Mouse (Mus musculus) limb, embryonic 13.5 days (tissue): ENCODE data around the gene Vmn2r4. TPM values are rescaled to one million over a fixed set of nuclear protein-coding genes. Genes with fewer than 3 reads are reported as not detected.
"Not testable (repeated sequence)": the region's sequence is repeated elsewhere in the genome, so short reads cannot be mapped to it uniquely, and the experiment has no call there.

ENCODE experiments used
- ATAC-seq: fragments of 200-750 bp; cut with Nextera tagmentation; 2 replicates; pipeline ENCODE4 v1.8.0; 2017; ENCODE audit warnings: low read depth, moderate number of reproducible peaks, moderate TSS enrichment; ENCODE audit not compliant: low FRiP score
- H3K27ac ChIP-seq: fragments of 300-500 bp; sonication (generic); 2 replicates; pipeline ENCODE4 v1.5.1; 2015; ENCODE audit warnings: inconsistent platforms, mild to moderate bottlenecking, moderate library complexity
- H3K27me3 ChIP-seq: fragments of 300-500 bp; sonication (generic); 2 replicates; pipeline ENCODE4 v1.6.1; 2015; ENCODE audit warnings: mild to moderate bottlenecking, inconsistent platforms
- H3K36me3 ChIP-seq: fragments of 300-500 bp; sonication (generic); 2 replicates; pipeline ENCODE4 v1.6.1; 2015; ENCODE audit warnings: inconsistent platforms, mild to moderate bottlenecking, moderate library complexity
- H3K4me1 ChIP-seq: fragments of 300-500 bp; sonication (generic); 2 replicates; pipeline ENCODE4 v1.6.1; 2015; ENCODE audit warnings: inconsistent platforms
- H3K4me2 ChIP-seq: fragments of 300-500 bp; sonication (generic); replicated peaks from 2 replicates; pipeline ENCODE4 v1.6.1; 2015; ENCODE audit warnings: inconsistent platforms, mild to moderate bottlenecking, moderate library complexity
- H3K4me3 ChIP-seq: fragments of 300-500 bp; sonication (generic); 2 replicates; pipeline ENCODE4 v1.5.1; 2015; ENCODE audit warnings: moderate library complexity, mild to moderate bottlenecking, inconsistent platforms
- H3K9ac ChIP-seq: fragments of 300-500 bp; sonication (generic); 2 replicates; pipeline ENCODE4 v1.6.1; 2015; ENCODE audit warnings: mild to moderate bottlenecking, inconsistent platforms
- H3K9me3 ChIP-seq: fragments of 300-500 bp; sonication (generic); 2 replicates; pipeline ENCODE4 v1.6.1; 2016; ENCODE audit warnings: inconsistent platforms
- WGBS: fragments of 180-500 bp; shearing (Covaris S2); methylation state at CpG from one replicate; pipeline ENCODE4 v1.1.7; 2015; 5-methylcytosine and 5-hydroxymethylcytosine counted together
- polyA plus RNA-seq: library from polyadenylated mRNA; unstranded; fragments of >200 nt; fragmentation: Nextera tagmentation; extraction: Ambion mirVana; gene quantifications from 2 replicates; pipeline ENCODE4 v1.2.1, GENCODE M21; 2015

The Vmn2r4 gene
- polyA plus RNA-seq, result not detected in 2 replicates

DNA sequence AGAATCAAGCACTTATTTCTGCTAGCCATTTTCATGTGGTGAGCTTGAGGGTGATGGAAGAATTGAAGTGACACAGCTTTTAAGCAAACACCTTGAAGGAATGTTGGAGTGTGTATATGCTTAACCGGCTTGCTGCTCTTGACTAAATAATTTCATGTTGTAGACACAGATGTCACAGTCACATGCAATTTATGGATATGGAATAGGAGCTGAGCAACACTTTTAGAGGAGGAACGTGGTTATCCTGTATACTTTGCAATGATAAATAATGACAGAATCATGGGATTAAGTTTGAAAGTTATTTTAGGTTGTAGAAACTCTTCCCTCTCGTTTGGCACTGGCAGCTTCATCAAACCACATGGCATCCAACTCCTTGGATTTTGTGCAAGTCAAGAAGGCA is at the start of gene Vmn2r4:
Gene Vmn2r4, minus strand, starts transcription at position 101 of the 400 bp plus-strand sequence.
- 78% methylated on average over 3 of the region's 3 CpGs for WGBS
- H3K36me3 ChIP-seq, H3K27me3 ChIP-seq: not testable (repeated sequence)

DNA sequence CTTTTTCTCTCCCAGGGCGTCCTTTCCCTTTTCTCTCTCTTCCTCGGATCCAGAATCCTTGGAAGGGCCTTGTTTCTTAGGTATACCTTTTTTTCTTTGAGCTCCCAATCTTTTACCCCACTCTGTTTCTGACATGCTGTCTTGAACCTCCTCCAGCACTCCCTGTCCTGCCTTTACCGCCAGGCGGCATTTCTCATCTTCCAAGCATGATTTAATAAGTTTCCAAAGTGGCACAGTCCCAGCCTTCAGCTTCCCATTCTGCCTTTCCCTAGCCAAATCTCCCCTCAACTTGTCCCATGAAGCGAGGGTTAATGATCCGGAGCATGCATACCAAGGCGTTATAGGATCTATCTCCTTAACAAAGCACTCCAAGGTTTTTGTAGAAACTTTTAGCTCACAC is 19.1 kb upstream of the Vmn2r4 start:
- WGBS, result 88% methylated on average over 7 of the region's 7 CpGs
- H3K9ac ChIP-seq, H3K27me3 ChIP-seq, H3K36me3 ChIP-seq, H3K4me1 ChIP-seq, H3K4me3 ChIP-seq, H3K9me3 ChIP-seq, H3K4me2 ChIP-seq, H3K27ac ChIP-seq, ATAC-seq: not testable (repeated sequence)

More for the DNA sequence above, at the start of gene Vmn2r4:
- H3K4me2 ChIP-seq, H3K9me3 ChIP-seq, H3K9ac ChIP-seq, H3K27ac ChIP-seq, H3K4me1 ChIP-seq, ATAC-seq, H3K4me3 ChIP-seq: not testable (repeated sequence)

DNA sequence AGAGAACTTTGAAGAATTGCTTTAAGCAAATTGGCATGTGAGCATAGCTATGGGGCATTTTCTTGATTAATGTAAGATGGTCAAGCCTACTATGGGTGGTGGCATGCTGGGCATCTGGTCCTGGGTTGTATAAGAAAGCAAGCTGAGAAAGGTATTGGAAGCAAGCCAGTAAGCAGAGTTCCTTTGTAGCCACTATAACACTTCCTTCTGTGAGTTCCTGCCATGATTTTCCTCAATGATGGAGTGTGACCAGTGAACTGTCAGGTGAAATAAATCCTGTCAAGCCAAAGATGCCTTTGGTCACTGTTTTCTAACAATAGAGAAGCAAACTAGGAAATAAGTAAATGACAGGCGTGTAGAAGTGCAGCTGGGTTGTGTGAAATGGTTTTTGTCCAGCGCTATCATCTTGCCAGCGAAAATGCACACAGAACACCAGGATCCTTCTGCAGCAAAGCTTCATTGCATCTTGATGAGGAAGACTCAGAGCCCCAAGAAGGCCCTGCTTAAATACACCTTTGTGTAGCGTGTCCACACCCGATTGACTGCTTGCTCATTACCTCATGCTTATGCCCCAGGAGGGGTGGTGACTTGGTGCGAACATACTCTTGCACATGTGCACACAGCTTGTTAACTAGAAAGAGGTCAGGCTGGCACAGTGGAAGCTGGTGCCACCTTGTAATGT is 13.1 kb upstream of the Vmn2r4 start:
- H3K4me2 ChIP-seq, H3K9me3 ChIP-seq, H3K4me3 ChIP-seq, ATAC-seq, H3K4me1 ChIP-seq, H3K36me3 ChIP-seq, H3K27ac ChIP-seq, H3K9ac ChIP-seq, H3K27me3 ChIP-seq: not testable (repeated sequence)
- 91% methylated on average over 6 of the region's 6 CpGs for WGBS

DNA sequence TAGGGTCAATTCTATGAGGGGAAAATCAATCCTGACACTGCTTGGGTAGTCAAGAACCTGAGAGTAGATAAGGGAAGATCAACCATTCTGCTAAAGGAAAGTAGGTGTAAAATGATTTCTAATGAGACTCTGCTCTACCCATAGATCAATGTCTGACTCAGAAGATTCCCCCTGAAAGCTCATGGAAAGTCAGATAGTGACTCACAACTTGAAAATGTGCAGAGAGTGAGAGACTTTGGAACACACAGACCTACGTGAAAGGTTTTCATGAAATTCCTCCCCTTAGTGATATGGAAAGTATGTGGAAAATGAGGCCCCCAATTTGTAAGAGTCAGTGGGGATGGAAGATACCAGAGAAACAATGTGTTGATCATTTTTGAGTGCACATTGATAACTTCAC is 7.0 kb upstream of the Vmn2r4 start:
- not testable (repeated sequence) for ATAC-seq, H3K9me3 ChIP-seq, H3K4me1 ChIP-seq, H3K27me3 ChIP-seq, H3K4me2 ChIP-seq, H3K4me3 ChIP-seq, H3K9ac ChIP-seq, H3K27ac ChIP-seq, H3K36me3 ChIP-seq
- WGBS, result 87% methylated on average over 1 of the region's 1 CpGs

DNA sequence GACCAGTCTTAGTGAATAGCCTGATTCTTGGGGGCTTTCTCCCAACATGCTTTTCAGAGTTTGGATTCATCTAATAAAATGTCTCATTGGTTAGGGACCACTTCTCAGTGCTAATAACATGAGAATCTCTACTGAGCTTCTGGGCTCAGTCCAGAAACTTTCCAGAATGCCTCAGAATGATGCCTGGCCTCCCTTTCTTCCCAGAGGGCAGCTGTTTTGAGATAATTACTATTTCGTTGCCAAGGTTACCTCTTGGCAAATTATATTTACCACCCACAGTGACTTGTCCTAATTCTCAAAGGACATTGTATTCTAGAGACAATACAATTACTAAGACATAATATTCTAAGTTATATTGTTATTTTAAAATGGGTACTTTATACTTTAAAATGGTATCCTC is 2.3 kb upstream of the Vmn2r4 start:
- H3K9me3 ChIP-seq, H3K36me3 ChIP-seq, H3K27ac ChIP-seq, H3K4me1 ChIP-seq, H3K9ac ChIP-seq, H3K4me2 ChIP-seq, ATAC-seq, H3K4me3 ChIP-seq, H3K27me3 ChIP-seq: not testable (repeated sequence)
- WGBS, result 73% methylated on average over 1 of the region's 1 CpGs

DNA sequence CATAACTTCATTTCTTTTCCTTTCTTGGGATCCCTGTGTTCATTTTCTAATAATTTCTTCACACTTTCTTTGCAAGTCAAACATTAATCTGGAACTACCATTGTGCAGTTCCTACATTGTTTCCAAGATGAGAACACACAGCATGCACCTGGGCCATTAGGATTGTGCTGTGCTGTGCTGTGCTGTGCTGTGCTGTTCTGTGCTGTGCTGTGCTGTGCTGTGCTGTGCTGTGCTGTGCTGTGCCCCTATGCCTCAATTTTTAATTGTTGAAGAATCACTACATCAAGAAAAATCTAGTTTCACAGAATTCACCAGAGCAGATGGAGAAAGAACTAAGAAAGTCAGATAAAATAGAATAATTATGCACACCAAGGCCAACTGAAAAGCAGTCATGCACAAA is 915 bp downstream of the Vmn2r4 start:
- not testable (repeated sequence) for H3K9me3 ChIP-seq, H3K4me1 ChIP-seq, ATAC-seq, H3K9ac ChIP-seq, H3K27me3 ChIP-seq, H3K36me3 ChIP-seq, H3K4me2 ChIP-seq, H3K4me3 ChIP-seq, H3K27ac ChIP-seq

DNA sequence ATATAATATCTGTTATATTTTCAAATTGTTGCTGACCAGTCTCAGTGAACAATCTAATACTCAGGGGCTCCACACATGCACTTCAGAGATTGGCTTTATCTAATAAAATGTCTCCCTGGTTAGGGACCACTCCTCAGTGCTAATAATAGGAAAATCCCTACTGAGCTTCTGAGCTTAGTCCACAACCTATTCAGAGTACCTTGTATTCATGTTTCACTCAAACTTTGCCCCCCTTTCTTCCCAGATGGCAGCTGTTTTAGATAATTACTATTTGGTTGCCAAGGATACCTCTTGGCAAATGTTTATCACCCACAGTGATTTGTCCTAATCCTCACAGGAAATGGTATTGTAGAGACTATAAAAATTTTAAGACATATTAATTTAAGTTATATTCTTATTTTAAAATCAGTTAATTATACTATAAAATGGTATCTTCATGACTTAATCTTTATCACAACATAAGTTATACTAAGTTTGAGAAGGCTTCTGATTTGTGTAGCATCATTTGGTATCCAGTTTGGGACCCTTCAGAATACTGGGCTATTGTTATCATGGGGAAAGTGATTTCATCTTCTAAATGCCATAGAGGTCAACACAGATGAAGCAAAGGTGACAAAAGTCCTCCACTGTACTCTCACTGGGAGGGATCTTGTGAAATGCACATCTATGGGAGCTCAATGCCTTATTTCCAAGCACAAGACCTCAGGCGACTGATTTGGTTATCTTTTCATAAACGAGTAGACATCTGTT is 55.7 kb downstream of the Vmn2r4 start:
- H3K4me2 ChIP-seq, result no peak overlapping the region
- H3K27me3 ChIP-seq, result no peaks in the 10 kb centered on the region
- H3K27ac ChIP-seq, result no peak overlapping the region
- H3K9me3 ChIP-seq, result no peaks in the 10 kb centered on the region
- H3K4me3 ChIP-seq, result no peak overlapping the region
- H3K4me1 ChIP-seq, result no peaks in the 10 kb centered on the region
- ATAC-seq, result no peak
- 69% methylated on average over 2 of the region's 2 CpGs for WGBS
- H3K9ac ChIP-seq, result no peak overlapping the region
- no peaks in the 10 kb centered on the region for H3K36me3 ChIP-seq

Other genes with a start within 250 kb of the Vmn2r4 start
- gene Vmn2r3, start 125.7 kb downstream of the Vmn2r4 start, polyA plus RNA-seq, result not detected in 2 replicates
- not detected in 2 replicates for gene Vmn2r5, start 94.5 kb upstream of the Vmn2r4 start, polyA plus RNA-seq
- gene Vmn2r6, start 150.5 kb upstream of the Vmn2r4 start, polyA plus RNA-seq, result not detected in 2 replicates